In genomic region chr1:131812006-131812405, GRCm38 (mm10) we compare ENCODE assay signal across 18 mouse cellular contexts. TPM values are rescaled to one million over a fixed set of nuclear protein-coding genes. Genes with fewer than 3 reads are reported as not detected.
"Had no signal": no experiment of that assay in that cellular context is flagged by ENCODE, and none has a peak within 500 bp of the region (broad histone marks: within the 10 kb centered on the region; RNA-seq: fewer than 3 reads in every experiment).

No protein-coding gene starts in this region.

- H3K4me1 ChIP-seq: liver, embryonic 13.5 days; liver, embryonic 15.5 days; lung, embryonic 15.5 days; megakaryocyte, embryonic 14.5 days; midbrain, embryonic 13.5 days; midbrain, embryonic 15.5 days; neural tube, embryonic 13.5 days; stomach, embryonic 15.5 days had no signal

- H3K9ac ChIP-seq: liver, embryonic 13.5 days; liver, embryonic 15.5 days; liver, postnatal 0 days; lung, embryonic 15.5 days; midbrain, embryonic 13.5 days; midbrain, embryonic 15.5 days; neural tube, embryonic 13.5 days; stomach, embryonic 15.5 days had no signal

- DNase-seq: liver, embryonic 13.5 days; liver, postnatal 0 days; right cerebral cortex, postnatal 14 days; thymus, adult 2 months; thymus, postnatal 25 days; thymus, postnatal 4 days had no signal

- H3K4me3 ChIP-seq: liver, embryonic 13.5 days; liver, embryonic 15.5 days; lung, embryonic 15.5 days; megakaryocyte, embryonic 14.5 days; midbrain, embryonic 13.5 days; midbrain, embryonic 15.5 days; neural tube, embryonic 13.5 days; stomach, embryonic 15.5 days had no signal

- H3K9me3 ChIP-seq: liver, embryonic 13.5 days; liver, embryonic 15.5 days; lung, embryonic 15.5 days; midbrain, embryonic 13.5 days; midbrain, embryonic 15.5 days; neural tube, embryonic 13.5 days; stomach, embryonic 15.5 days had no signal

- H3K27ac ChIP-seq: liver, embryonic 13.5 days; liver, embryonic 15.5 days; lung, embryonic 15.5 days; macrophage; midbrain, embryonic 13.5 days; midbrain, embryonic 15.5 days; neural tube, embryonic 13.5 days; stomach, embryonic 15.5 days; stomach, postnatal 0 days had no signal

- H3K36me3 ChIP-seq: liver, embryonic 13.5 days; liver, embryonic 15.5 days; lung, embryonic 15.5 days; midbrain, embryonic 13.5 days; midbrain, embryonic 15.5 days; neural tube, embryonic 13.5 days; stomach, embryonic 15.5 days had no signal

- H3K4me2 ChIP-seq: liver, embryonic 13.5 days; liver, embryonic 15.5 days; lung, embryonic 15.5 days; midbrain, embryonic 11.5 days; midbrain, embryonic 13.5 days; midbrain, embryonic 15.5 days; neural tube, embryonic 13.5 days; stomach, embryonic 15.5 days had no signal

- H3K27me3 ChIP-seq: liver, embryonic 13.5 days; lung, embryonic 15.5 days; midbrain, embryonic 13.5 days; midbrain, embryonic 15.5 days; neural tube, embryonic 13.5 days; stomach, embryonic 15.5 days had no signal

- ATAC-seq: liver, postnatal 0 days; midbrain, embryonic 13.5 days; midbrain, embryonic 15.5 days had no signal

RNA-seq across cellular contexts. Expression of gene Pm20d1, which starts 14.8 kb away (rescaled TPM):
- total RNA-seq: monocyte, adult 5-6 weeks; neutrophil, adult 5-6 weeks had no signal
- polyA plus RNA-seq: macrophage had no signal
